Mouse (Mus musculus) MEL-GATA-1-ER (cell line): ENCODE results near the gene Mapkapk2.

ENCODE experiments used
- DNase-seq: peaks from one replicate; pipeline ENCODE4 v3.0.0-alpha.2; 2012; ENCODE audit warnings: low read depth; ENCODE audit errors: extremely low read depth

The Mapkapk2 gene

GRCm38 (mm10) chr1:131021900-131022590 lies 75.6 kb downstream of the Mapkapk2 start:
- DNase-seq, result no peak

GRCm38 (mm10) chr1:131021438-131021837 lies 76.2 kb downstream of the Mapkapk2 start:
- DNase-seq, result no peak

GRCm38 (mm10) chr1:131020425-131021310 lies 77.0 kb downstream of the Mapkapk2 start:
- DNase-seq, result no peak

- DNase-seq, result no peak
Measured at GRCm38 (mm10) chr1:131019492-131020098, 78.0 kb downstream of the Mapkapk2 start, which contains the start of gene Il10. Gene Il10 (plus strand): TSS chr1:131019845.

- DNase-seq, result no peak
Measured at GRCm38 (mm10) chr1:131015879-131016278, 81.7 kb downstream of the Mapkapk2 start.

- DNase-seq, result no peak
Measured at GRCm38 (mm10) chr1:131015281-131015680, 82.3 kb downstream of the Mapkapk2 start.

- DNase-seq, result no peak
Measured at GRCm38 (mm10) chr1:131013926-131014325, 83.7 kb downstream of the Mapkapk2 start.

- DNase-seq, result no peak
Measured at GRCm38 (mm10) chr1:131012494-131012893, 85.1 kb downstream of the Mapkapk2 start.

GRCm38 (mm10) chr1:131010201-131011153 lies 87.1 kb downstream of the Mapkapk2 start:
- DNase-seq, result no peak

GRCm38 (mm10) chr1:131006069-131006468 lies 91.6 kb downstream of the Mapkapk2 start:
- no peak for DNase-seq
